Mouse (Mus musculus) lung, adult 2 months (tissue): ENCODE results near the gene Yod1.

Source experiments
- CTCF ChIP-seq: fragments of 200-500 bp; IDR thresholded peaks from 2 replicates; pipeline ENCODE4 v1.5.1; 2011; ENCODE audit warnings: mild to moderate bottlenecking, low read length, control low read depth; ENCODE audit not compliant: insufficient read depth
- POLR2A ChIP-seq: fragments of 200-500 bp; IDR thresholded peaks from 2 replicates; pipeline ENCODE4 v1.6.1; 2011; ENCODE audit warnings: low read depth, mild to moderate bottlenecking, control low read depth, low read length, borderline replicate concordance; ENCODE audit errors: extremely low read depth

DNA sequence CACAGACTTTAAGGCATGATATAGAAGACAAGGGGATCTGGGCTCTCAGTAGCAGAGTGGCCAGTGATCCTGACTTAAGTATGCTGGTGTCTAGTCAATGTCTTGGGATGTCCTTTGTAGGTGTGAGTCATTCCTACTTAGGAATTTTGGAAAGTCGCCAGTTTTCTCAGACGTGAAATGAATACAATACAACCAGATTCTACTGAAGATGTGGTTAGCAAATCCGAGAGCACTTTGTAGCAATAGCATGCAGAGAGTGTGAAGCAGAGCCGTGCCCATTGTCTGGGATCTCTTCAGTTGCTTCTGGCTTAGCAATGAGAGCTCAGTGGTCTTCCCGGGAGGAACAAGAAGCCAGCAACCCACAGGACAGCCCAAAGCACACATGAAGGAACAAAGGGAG lies 17.3 kb downstream of the Yod1 start:
- no peak for TF ChIP-seq CTCF
- no peak for TF ChIP-seq POLR2A
